7 mouse cellular contexts compared by ENCODE assay signal in the genomic region with DNA sequence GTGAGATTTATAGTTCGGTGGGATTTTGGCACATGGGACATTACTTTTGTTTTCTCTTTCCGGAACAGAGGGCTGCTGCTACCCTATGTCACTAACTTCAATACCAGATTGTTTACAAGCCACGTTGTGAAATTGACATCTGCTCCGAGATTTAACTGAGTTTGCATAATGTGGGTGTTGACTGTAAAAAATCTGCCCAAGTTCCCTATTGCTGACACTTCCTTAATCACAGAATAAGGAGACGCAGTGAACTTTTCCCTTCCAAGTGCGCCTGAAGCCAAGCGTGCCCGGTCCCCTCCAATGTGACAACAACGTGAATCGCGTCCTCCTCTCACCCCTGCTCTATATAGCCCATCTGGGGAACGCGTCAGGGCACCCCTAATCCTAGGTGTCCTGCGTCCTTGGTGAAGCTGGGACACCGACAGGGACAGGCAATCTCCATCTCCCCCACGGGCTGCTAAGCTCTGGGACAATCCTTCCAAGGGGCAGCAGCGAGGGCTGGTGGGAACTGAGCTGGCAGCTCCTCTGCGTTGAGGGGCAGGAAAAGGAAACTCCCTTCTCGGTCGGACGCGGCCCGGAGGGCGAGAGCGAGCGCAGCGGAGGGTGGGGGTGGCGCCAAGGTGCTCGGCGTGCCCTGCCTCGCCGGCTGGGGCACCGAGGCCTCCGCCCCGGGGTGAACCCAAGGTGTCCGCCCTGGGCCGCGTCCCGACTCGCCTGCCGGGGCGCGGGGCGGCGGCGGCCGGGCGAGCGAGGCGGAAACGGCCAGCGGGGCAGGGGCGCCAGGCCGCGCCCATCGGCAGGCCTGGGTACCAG. TPM values are rescaled to one million over a fixed set of nuclear protein-coding genes. Genes with fewer than 3 reads are reported as not detected.
DNase-seq lines count a peak whose midpoint lies in the region; ATAC-seq lines count a peak whose summit lies in the region.

No protein-coding gene starts in this region.

- H3K27me3 ChIP-seq in embryonic facial prominence, embryonic 10.5 days (replicated peaks; ENCODE audit: low read depth, poor library complexity, severe bottlenecking), result no peaks in the 10 kb centered on the region
- H3K27me3 ChIP-seq in limb, embryonic 10.5 days (ENCODE audit: low read depth, poor library complexity, severe bottlenecking), result no peaks in the 10 kb centered on the region
- H3K27me3 ChIP-seq in midbrain, embryonic 11.5 days (ENCODE audit: control insufficient read depth, insufficient read depth, low read length), result no peaks in the 10 kb centered on the region

- peak overlapping the region; percentile 92 for H3K9ac ChIP-seq in midbrain, embryonic 11.5 days (ENCODE audit: low read length)

- H3K4me2 ChIP-seq in midbrain, embryonic 11.5 days, result peak overlapping the region; percentile 83

- H3K27ac ChIP-seq in embryonic facial prominence, embryonic 10.5 days (replicated peaks), result peak overlapping the region; percentile 96
- peak overlapping the region; percentile 96 for H3K27ac ChIP-seq in limb, embryonic 10.5 days
- H3K27ac ChIP-seq in midbrain, embryonic 11.5 days (ENCODE audit: low read depth, low read length), result peak overlapping the region; percentile 98

- ATAC-seq in midbrain, embryonic 11.5 days (ENCODE audit: low FRiP score), result peak; percentile 24

- peaks cover 30% of the 10 kb centered on the region for H3K4me1 ChIP-seq in embryonic facial prominence, embryonic 10.5 days
- peaks cover 37% of the 10 kb centered on the region for H3K4me1 ChIP-seq in limb, embryonic 10.5 days
- H3K4me1 ChIP-seq in midbrain, embryonic 11.5 days (ENCODE audit: control insufficient read depth, insufficient read depth, low read length), result peaks cover 15% of the 10 kb centered on the region

- no peaks in the 10 kb centered on the region for H3K9me3 ChIP-seq in embryonic facial prominence, embryonic 10.5 days
- no peaks in the 10 kb centered on the region for H3K9me3 ChIP-seq in limb, embryonic 10.5 days (replicated peaks)
- H3K9me3 ChIP-seq in midbrain, embryonic 11.5 days (ENCODE audit: control insufficient read depth, low read length), result no peaks in the 10 kb centered on the region

- DNase-seq in adrenal gland, postnatal 10 days, result peak; percentile 77
- peak; percentile 74 for DNase-seq in embryonic facial prominence, embryonic 10.5 days (ENCODE audit: low spot score)
- peak; percentile 79 to 83 for DNase-seq in heart, adult 18-20 months
- peak; percentile 74 for DNase-seq in kidney, adult 18-20 months
- DNase-seq in limb, embryonic 10.5 days (ENCODE audit: low spot score), result peak; percentile 72
- peak; percentile 97 for DNase-seq in midbrain, embryonic 11.5 days (ENCODE audit: low spot score, missing footprints)
- peak; percentile 55 for DNase-seq in right cerebral cortex, postnatal 4 days

- WGBS in embryonic facial prominence, embryonic 10.5 days, result under 1% methylated on average over 54 of the region's 56 CpGs
- WGBS in limb, embryonic 10.5 days, result 1% methylated on average over 45 of the region's 56 CpGs
- WGBS in midbrain, embryonic 11.5 days, result 2% methylated on average over 42 of the region's 56 CpGs

- H3K4me3 ChIP-seq in embryonic facial prominence, embryonic 10.5 days, result peak overlapping the region; percentile 78
- H3K4me3 ChIP-seq in limb, embryonic 10.5 days, result peak overlapping the region; percentile 86
- peak overlapping the region; percentile 88 for H3K4me3 ChIP-seq in midbrain, embryonic 11.5 days (ENCODE audit: low read depth, low read length)

- 0 out of 2 replicates have a peak, but pooled peaks cover under 1% of the 10 kb centered on the region for H3K36me3 ChIP-seq in embryonic facial prominence, embryonic 10.5 days (replicated peaks)
- H3K36me3 ChIP-seq in limb, embryonic 10.5 days, result peaks cover under 1% of the 10 kb centered on the region; the same call in 1 of the 2 replicates
- no peaks in the 10 kb centered on the region for H3K36me3 ChIP-seq in midbrain, embryonic 11.5 days (ENCODE audit: control insufficient read depth, insufficient read depth, low read length)

RNA-seq across cellular contexts. Expression of a gene that starts 0.8 kb away (rescaled TPM):
- total RNA-seq in adrenal gland, postnatal 10 days (2021), result 100 to 1,000 TPM; 271 to 286 TPM
- 65.7 and 68.5 TPM in 2 replicates for polyA plus RNA-seq in embryonic facial prominence, embryonic 10.5 days (2016; fragmentation: Nextera tagmentation; extraction: Ambion mirVana)
- total RNA-seq in heart, adult 18-20 months (2021), result 100 to 1,000 TPM; 360 to 371 TPM
- polyA plus RNA-seq in limb, embryonic 10.5 days (2016; fragmentation: Nextera tagmentation; extraction: Ambion mirVana), result 66.7 and 73.7 TPM in 2 replicates
- 91.4 and 92.2 TPM in 2 replicates for polyA plus RNA-seq in midbrain, embryonic 11.5 days (2014; fragmentation: Nextera tagmentation; extraction: Ambion mirVana)

RNA-seq across cellular contexts. Expression of a gene that starts 41.5 kb away (rescaled TPM):
- 1 to 10 TPM; 9.3 to 9.6 TPM for total RNA-seq in adrenal gland, postnatal 10 days (2021)
- polyA plus RNA-seq in embryonic facial prominence, embryonic 10.5 days (2016; fragmentation: Nextera tagmentation; extraction: Ambion mirVana), result not detected in 2 replicates
- total RNA-seq in heart, adult 18-20 months (2021), result 1 to 10 TPM in 1 of 2 experiments, under 1 TPM in 1; 0.79 to 1.6 TPM
- 0.05 and 0.11 TPM in 2 replicates for polyA plus RNA-seq in limb, embryonic 10.5 days (2016; fragmentation: Nextera tagmentation; extraction: Ambion mirVana)
- 0.06 TPM in 1 of 2 replicates, not detected in the other for polyA plus RNA-seq in midbrain, embryonic 11.5 days (2014; fragmentation: Nextera tagmentation; extraction: Ambion mirVana)

Comparison
In these comparisons a context has a peak if more than half of its experiments do, and no peak if none do; other contexts are left out.
1. Peak in every context shown above with its lines: DNase-seq, ATAC-seq, H3K4me3 ChIP-seq and H3K27ac ChIP-seq.